Mouse (Mus musculus) stomach, embryonic 14.5 days (tissue): Measurements from ENCODE around the gene Fndc3b. TPM values are rescaled to one million over a fixed set of nuclear protein-coding genes. Genes with fewer than 3 reads are reported as not detected.

ENCODE experiments used
- ATAC-seq: fragments of 200-750 bp; cut with Nextera tagmentation; 2 replicates; pipeline ENCODE4 v1.8.0; 2017; ENCODE audit warnings: low read depth, moderate TSS enrichment; ENCODE audit not compliant: insufficient number of reproducible peaks, insufficient read depth, low FRiP score
- H3K27ac ChIP-seq: fragments of 300-500 bp; sonication (generic); 2 replicates; pipeline ENCODE4 v1.5.1; 2014; ENCODE audit warnings: mild to moderate bottlenecking, low read length, moderate library complexity, mixed read lengths
- H3K27me3 ChIP-seq: fragments of 300-500 bp; sonication (generic); 2 replicates; pipeline ENCODE4 v1.6.1; 2014; ENCODE audit warnings: low read length, control low read depth, mixed read lengths; ENCODE audit not compliant: control insufficient read depth, insufficient read depth
- H3K36me3 ChIP-seq: fragments of 300-500 bp; sonication (generic); 2 replicates; pipeline ENCODE4 v1.6.1; 2014; ENCODE audit warnings: mild to moderate bottlenecking, control low read depth, low read length, moderate library complexity, mixed read lengths; ENCODE audit not compliant: control insufficient read depth, insufficient read depth
- H3K4me1 ChIP-seq: fragments of 300-500 bp; sonication (generic); 2 replicates; pipeline ENCODE4 v1.6.1; 2014; ENCODE audit warnings: low read length, control low read depth, mixed read lengths; ENCODE audit not compliant: control insufficient read depth, insufficient read depth
- H3K4me2 ChIP-seq: fragments of 300-500 bp; sonication (generic); replicated peaks from 2 replicates; pipeline ENCODE4 v1.6.1; 2014; ENCODE audit warnings: low read depth, low read length, control low read depth
- H3K4me3 ChIP-seq: fragments of 300-500 bp; sonication (generic); 2 replicates; pipeline ENCODE4 v1.5.1; 2014; ENCODE audit warnings: low read depth, low read length, control low read depth
- H3K9ac ChIP-seq: fragments of 300-500 bp; sonication (generic); replicated peaks from 2 replicates; pipeline ENCODE4 v1.6.1; 2014; ENCODE audit warnings: low read depth, mild to moderate bottlenecking, control low read depth, low read length, moderate library complexity, mixed read lengths
- H3K9me3 ChIP-seq: fragments of 300-500 bp; sonication (generic); 2 replicates; pipeline ENCODE4 v1.6.1; 2016; ENCODE audit warnings: low read depth, low read length, control low read depth; ENCODE audit not compliant: control insufficient read depth
- WGBS: fragments of 180-500 bp; shearing (Covaris S2); extraction: QIAGEN DNeasy Blood & Tissue Kit; methylation state at CpG from one replicate; pipeline ENCODE4 v1.1.7; 2014; 5-methylcytosine and 5-hydroxymethylcytosine counted together
- polyA plus RNA-seq: library from polyadenylated mRNA; unstranded; fragments of >200 nt; fragmentation: Nextera tagmentation; extraction: Ambion mirVana; gene quantifications from 2 replicates; pipeline ENCODE4 v1.2.1, GENCODE M21; 2014

Gene Fndc3b
- polyA plus RNA-seq, 1 experiment from 2014 or later = 33.3 TPM

DNA sequence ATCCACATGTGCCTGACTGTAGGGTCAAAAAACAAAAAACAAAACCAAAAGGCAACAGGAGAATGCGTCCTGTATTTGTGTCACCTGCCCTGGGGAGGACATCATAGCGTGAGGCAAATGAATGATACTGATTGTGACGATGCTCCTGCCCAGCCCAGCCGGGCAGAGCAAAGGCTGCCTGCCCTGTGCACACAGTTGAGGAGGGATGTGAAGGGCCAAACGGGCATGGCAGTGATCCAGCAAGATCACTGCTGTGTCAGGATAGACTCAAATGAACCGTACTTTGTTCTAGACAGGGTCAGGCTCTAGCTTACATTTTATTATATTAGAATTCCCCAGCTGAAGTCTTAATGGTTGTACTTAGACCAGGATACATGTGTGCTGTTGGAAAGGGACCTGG lies 219.3 kb downstream of the Fndc3b start:
- Histone ChIP-seq H3K9ac (no peak overlapping the region), H3K4me1 (no peaks in the 10 kb centered on the region), H3K4me2 (no peak overlapping the region), H3K27me3 (no peaks in the 10 kb centered on the region), H3K9me3 (no peaks in the 10 kb centered on the region), H3K4me3 (no peak overlapping the region), H3K36me3 (peaks cover 28% of the 10 kb centered on the region), H3K27ac (no peak overlapping the region)
- 88% methylated on average over 6 of the region's 6 CpGs for WGBS
- no peak for ATAC-seq

DNA sequence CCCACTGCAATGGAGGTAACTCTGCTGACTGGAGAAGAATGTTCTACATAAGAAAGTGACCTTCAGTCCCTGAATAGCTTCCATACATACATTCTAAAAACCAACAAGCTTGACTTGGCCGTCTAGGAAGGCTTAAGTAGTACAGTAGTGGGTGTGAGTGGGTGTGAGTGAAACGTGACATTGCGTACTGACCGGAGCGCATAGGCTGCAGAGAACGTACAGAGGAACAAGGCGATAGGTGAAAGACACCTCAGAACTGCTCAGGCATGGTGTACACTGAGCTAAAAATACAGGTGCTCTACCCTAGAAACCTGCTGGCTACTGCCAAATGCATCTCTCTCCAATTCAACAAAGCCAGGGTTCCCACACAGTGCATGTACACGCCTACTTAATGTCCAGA lies 219.7 kb downstream of the Fndc3b start:
- H3K36me3 ChIP-seq = peaks cover 28% of the 10 kb centered on the region
- no peaks in the 10 kb centered on the region for H3K27me3 ChIP-seq
- H3K9me3 ChIP-seq = no peaks in the 10 kb centered on the region
- WGBS = 90% methylated on average over 8 of the region's 8 CpGs
- no peaks in the 10 kb centered on the region for H3K4me1 ChIP-seq
- no peak overlapping the region for H3K27ac ChIP-seq
- no peak overlapping the region for H3K4me2 ChIP-seq
- no peak for ATAC-seq
- no peak overlapping the region for H3K4me3 ChIP-seq
- no peak overlapping the region for H3K9ac ChIP-seq

DNA sequence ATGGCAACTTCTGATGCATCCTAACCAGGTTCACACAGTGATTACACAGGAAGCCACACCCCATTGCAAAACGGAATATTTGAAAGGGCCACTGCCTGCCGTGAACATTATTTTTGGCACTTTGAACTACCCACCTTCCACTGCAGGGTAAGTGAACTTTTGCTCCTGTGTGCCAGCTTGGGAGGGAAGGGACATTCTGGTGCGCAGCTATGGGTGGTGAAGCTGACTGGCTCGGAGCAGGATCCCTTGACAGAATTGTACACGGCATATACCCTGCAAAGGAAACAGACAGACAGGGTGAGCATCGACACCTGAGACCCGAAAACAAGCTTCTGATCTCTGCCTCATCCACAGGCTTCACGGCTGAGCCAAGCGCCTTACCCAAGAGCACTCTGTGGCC lies 220.2 kb downstream of the Fndc3b start:
- ATAC-seq = no peak
- Histone ChIP-seq H3K4me1 (no peaks in the 10 kb centered on the region), H3K4me3 (no peak overlapping the region), H3K27me3 (no peaks in the 10 kb centered on the region), H3K36me3 (peaks cover 28% of the 10 kb centered on the region), H3K9me3 (no peaks in the 10 kb centered on the region), H3K9ac (no peak overlapping the region), H3K4me2 (no peak overlapping the region), H3K27ac (no peak overlapping the region)
- 85% methylated on average over 9 of the region's 9 CpGs for whole genome bisulfite sequencing

DNA sequence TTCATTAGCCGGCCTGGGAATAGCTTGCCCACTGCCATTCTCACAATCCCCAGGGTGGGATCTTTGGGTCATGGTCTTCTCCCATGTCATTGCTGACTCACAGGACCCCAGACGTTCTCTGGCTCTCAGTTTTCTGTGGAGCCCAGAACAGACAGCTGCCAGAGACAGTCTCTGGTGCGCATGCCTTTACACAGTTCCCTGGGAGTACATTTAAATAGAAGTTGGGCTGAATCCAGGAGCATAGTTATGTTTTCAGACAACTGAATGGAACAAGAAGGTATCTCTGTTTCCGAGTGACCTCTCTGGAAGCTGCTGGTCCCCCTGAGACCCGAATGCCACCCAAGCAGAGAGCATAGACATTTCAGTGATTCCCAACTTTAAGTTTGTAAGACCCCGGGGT lies 221.6 kb downstream of the Fndc3b start:
- no peaks in the 10 kb centered on the region for H3K27me3 ChIP-seq
- H3K4me2 ChIP-seq = no peak overlapping the region
- no peaks in the 10 kb centered on the region for H3K9me3 ChIP-seq
- 86% methylated on average over 6 of the region's 6 CpGs for WGBS
- no peak overlapping the region for H3K9ac ChIP-seq
- H3K4me1 ChIP-seq = no peaks in the 10 kb centered on the region
- peaks cover 28% of the 10 kb centered on the region for H3K36me3 ChIP-seq
- ATAC-seq = no peak
- no peak overlapping the region for H3K4me3 ChIP-seq
- H3K27ac ChIP-seq = no peak overlapping the region

DNA sequence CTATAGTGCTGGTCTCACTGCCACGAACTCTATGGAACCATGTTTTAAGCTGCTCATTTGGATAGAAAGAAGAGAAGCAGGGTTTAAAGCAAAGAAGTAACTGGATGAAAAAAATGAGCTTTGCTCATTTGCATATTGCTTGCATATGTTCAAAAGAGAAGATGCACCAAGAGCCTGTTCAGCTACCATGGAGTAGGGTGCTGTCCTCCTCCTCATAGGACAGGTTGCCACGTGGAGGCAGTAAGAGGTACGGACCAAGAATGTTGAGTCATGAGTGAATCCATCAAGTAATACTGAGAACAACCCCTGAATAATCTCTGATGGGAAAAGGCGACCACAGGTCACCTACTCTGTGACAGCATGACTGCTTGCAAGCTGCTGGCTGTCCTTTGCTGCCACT lies 226.0 kb downstream of the Fndc3b start:
- Histone ChIP-seq H3K4me1 (no peaks in the 10 kb centered on the region), H3K4me2 (no peak overlapping the region), H3K27ac (no peak overlapping the region), H3K9ac (no peak overlapping the region), H3K36me3 (peaks cover 14% of the 10 kb centered on the region), H3K4me3 (no peak overlapping the region), H3K9me3 (no peaks in the 10 kb centered on the region), H3K27me3 (no peaks in the 10 kb centered on the region)
- ATAC-seq = no peak
- WGBS = 87% methylated on average over 4 of the region's 4 CpGs

DNA sequence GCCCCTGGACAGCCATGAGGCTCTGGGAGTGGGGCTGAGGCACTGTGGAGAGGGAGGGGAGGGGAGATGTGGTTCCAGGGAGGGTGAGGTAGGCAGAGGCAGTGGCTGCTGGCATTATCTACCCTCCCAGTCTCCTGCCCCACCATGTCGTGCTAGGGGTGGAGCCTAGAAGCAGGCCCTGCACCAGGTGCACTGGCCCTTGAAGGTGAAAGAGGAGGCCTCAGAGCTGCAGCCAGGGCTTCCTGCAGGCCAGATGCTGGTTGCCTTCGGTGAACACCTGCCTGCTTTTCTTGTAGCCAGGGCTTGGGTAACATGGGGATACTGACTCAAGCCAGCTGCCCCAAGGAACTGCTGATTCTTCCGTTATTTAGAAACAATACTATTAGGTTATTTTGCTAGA lies 226.4 kb downstream of the Fndc3b start:
- no peaks in the 10 kb centered on the region for H3K9me3 ChIP-seq
- H3K4me1 ChIP-seq = no peaks in the 10 kb centered on the region
- peaks cover 11% of the 10 kb centered on the region for H3K36me3 ChIP-seq
- H3K4me2 ChIP-seq = no peak overlapping the region
- no peak for ATAC-seq
- H3K9ac ChIP-seq = no peak overlapping the region
- 82% methylated on average over 3 of the region's 3 CpGs for WGBS
- H3K27ac ChIP-seq = no peak overlapping the region
- H3K27me3 ChIP-seq = no peaks in the 10 kb centered on the region
- no peak overlapping the region for H3K4me3 ChIP-seq

DNA sequence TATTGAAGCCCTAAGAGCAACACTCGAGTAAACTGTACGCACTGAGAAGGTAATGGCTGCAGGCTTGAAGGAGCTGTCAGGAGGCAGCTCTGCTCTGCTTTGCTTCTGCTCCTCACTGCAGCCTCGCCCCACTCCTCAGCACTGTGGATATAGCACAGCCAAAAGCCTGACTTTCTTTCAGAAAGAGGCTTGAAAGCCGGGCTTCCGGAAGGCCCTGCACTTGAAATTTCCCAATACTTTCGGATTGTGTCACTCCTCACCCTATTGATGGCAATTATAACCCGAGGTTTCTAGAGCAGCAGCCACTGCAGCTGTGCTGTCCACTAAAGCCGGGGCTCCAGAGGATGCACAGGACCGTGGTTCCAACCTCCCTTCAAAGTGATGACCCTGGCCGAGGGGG lies 227.3 kb downstream of the Fndc3b start:
- no peak for ATAC-seq
- Histone ChIP-seq H3K9ac (no peak overlapping the region), H3K4me1 (no peaks in the 10 kb centered on the region), H3K27me3 (no peaks in the 10 kb centered on the region), H3K36me3 (peaks cover 7% of the 10 kb centered on the region), H3K9me3 (no peaks in the 10 kb centered on the region), H3K27ac (no peak overlapping the region), H3K4me2 (no peak overlapping the region), H3K4me3 (no peak overlapping the region)
- 81% methylated on average over 10 of the region's 10 CpGs for WGBS

DNA sequence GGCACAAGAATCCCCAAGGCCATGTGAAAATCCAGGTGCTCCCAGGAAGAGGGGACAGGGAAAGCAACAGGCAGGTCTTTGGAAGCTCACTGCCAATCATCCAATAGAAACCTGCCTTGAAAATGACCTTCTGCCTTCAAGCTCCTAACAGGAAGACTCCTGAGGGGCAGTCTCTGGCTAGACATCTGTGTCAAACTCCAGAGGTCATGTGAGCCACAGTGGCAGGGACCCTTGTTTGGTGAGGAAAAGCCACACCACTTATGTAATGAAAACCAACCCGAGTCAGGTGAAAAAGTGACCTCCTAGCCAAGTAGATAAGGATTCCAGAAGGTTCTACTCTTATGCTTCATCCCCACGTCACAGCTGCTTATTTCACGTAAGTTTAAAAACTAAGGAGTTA lies 227.8 kb downstream of the Fndc3b start:
- no peak overlapping the region for H3K9ac ChIP-seq
- H3K4me2 ChIP-seq = no peak overlapping the region
- no peaks in the 10 kb centered on the region for H3K4me1 ChIP-seq
- peaks cover 7% of the 10 kb centered on the region for H3K36me3 ChIP-seq
- no peaks in the 10 kb centered on the region for H3K27me3 ChIP-seq
- ATAC-seq = no peak
- 75% methylated on average over 3 of the region's 3 CpGs for WGBS
- H3K4me3 ChIP-seq = no peak overlapping the region
- no peaks in the 10 kb centered on the region for H3K9me3 ChIP-seq
- no peak overlapping the region for H3K27ac ChIP-seq

DNA sequence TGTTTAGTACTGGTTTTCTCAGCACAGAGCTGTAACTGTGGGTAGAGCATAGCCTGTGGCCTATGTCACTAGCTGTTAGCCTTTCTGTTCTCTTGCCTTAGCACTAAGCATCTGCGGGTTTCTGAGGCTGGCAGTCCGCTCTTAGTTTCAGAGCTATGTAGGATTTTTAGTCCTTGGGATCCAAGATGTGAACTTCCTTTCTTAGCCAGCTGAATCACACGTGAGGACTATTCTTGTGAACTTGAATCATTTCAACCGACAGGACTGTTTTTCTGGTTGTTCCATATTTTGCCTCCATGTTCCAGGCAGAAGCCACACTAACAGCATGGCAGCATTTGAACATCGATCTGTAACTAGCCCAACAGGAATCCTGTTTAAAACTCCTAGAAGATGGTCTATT lies 229.4 kb downstream of the Fndc3b start:
- H3K9me3 ChIP-seq = no peaks in the 10 kb centered on the region
- no peak overlapping the region for H3K4me2 ChIP-seq
- 88% methylated on average over 5 of the region's 5 CpGs for WGBS
- peaks cover 2% of the 10 kb centered on the region; the same call in 1 of the 2 replicates for H3K36me3 ChIP-seq
- no peaks in the 10 kb centered on the region for H3K27me3 ChIP-seq
- H3K4me3 ChIP-seq = no peak overlapping the region
- no peak overlapping the region for H3K9ac ChIP-seq
- no peaks in the 10 kb centered on the region for H3K4me1 ChIP-seq
- H3K27ac ChIP-seq = no peak overlapping the region
- ATAC-seq = no peak
